Mouse (Mus musculus): ENCODE measurements at regions not wholly inside any gene's neighbourhood (a gene's known extent, or its start where the extent isn't known, plus 50 kb on each side); places are given as distances from the start of the nearest gene placed in this dataset.

DNA sequence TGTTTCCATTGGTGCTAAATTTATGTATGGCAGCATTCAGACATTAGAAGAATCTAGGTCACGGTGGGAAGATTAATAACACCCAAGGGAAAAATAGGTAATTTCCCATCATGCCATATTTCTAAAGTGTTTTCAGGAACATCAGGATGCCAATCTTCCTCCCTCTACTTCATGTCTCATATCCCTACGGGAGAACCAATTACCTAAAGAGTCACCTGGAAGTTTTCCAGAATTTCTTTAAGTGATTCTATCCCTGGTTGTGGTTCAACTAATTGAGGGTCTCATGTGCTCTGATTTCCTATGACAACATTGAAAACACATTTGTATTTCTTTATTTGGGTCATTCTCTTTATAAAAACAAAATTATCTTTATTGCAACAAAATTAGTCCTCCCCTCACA lies 912.3 kb upstream of the Cited2 start:
- WGBS = 53% methylated on average over 2 of the region's 2 CpGs
- H3K27ac ChIP-seq (replicated peaks) = no peak overlapping the region
- H3K9me3 ChIP-seq = no peaks in the 10 kb centered on the region
- ATAC-seq (ENCODE audit: low read depth) = no peak
- no peaks in the 10 kb centered on the region for H3K4me1 ChIP-seq (replicated peaks)
- no peaks in the 10 kb centered on the region for H3K27me3 ChIP-seq
- H3K4me2 ChIP-seq = no peak overlapping the region
- H3K36me3 ChIP-seq = no peaks in the 10 kb centered on the region
- H3K9ac ChIP-seq = no peak overlapping the region
- H3K4me3 ChIP-seq = no peak overlapping the region

DNA sequence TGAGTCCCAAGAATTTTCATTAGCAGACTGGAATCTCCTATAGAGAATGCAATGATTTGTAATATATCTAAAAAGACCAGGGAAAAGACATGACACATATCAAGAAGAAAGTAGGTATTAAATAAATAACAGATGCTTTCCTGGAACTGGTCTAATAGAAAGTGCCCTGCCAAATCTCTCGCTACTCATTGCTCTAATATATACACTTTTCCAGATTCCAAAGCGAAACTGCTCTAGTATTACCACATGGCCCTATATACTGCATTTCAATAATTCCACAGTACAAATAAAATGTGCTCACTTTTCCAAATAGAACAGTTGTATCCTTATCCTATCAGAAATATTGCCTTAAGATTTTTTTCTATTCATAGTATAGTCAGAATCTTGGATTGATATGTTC lies 909.0 kb upstream of the Cited2 start:
- Histone ChIP-seq H3K27ac (replicated peaks) (no peak overlapping the region), H3K9ac (no peak overlapping the region), H3K36me3 (no peaks in the 10 kb centered on the region), H3K4me2 (no peak overlapping the region), H3K27me3 (no peaks in the 10 kb centered on the region), H3K9me3 (no peaks in the 10 kb centered on the region), H3K4me1 (replicated peaks) (no peaks in the 10 kb centered on the region), H3K4me3 (no peak overlapping the region)
- no peak for ATAC-seq (ENCODE audit: low read depth)
- 91% methylated on average over 2 of the region's 2 CpGs for WGBS

DNA sequence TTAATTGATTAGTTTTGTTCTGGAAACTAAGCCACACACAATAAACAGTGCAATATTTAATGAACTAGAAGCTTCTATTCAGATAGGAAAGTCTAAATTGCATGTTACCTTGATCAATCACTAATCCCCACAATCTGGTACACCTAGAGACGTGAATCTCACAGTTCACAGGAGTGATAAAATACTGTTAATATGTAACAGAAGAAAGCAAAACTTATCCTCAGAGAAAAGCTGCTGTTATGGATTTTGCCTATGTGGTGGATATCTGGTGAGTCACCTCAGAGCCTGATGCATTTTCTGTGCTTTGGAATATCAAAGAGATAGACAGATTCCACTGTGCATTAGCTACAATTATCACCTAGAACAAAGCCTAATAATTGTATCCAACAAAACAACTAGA lies 861.5 kb upstream of the Cited2 start:
- Histone ChIP-seq H3K27ac (replicated peaks) (no peak overlapping the region), H3K4me2 (no peak overlapping the region), H3K4me1 (replicated peaks) (no peaks in the 10 kb centered on the region), H3K9ac (no peak overlapping the region), H3K4me3 (no peak overlapping the region), H3K9me3 (no peaks in the 10 kb centered on the region), H3K27me3 (no peaks in the 10 kb centered on the region), H3K36me3 (no peaks in the 10 kb centered on the region)
- 86% methylated on average over 1 of the region's 1 CpGs for WGBS
- ATAC-seq (ENCODE audit: low read depth) = no peak

- no peak for ATAC-seq (ENCODE audit: low read depth)
- Histone ChIP-seq H3K27me3 (no peaks in the 10 kb centered on the region), H3K27ac (replicated peaks) (no peak overlapping the region), H3K4me2 (no peak overlapping the region), H3K4me1 (replicated peaks) (no peaks in the 10 kb centered on the region), H3K4me3 (no peak overlapping the region), H3K9me3 (no peaks in the 10 kb centered on the region), H3K9ac (no peak overlapping the region), H3K36me3 (no peaks in the 10 kb centered on the region)
- WGBS = 79% methylated on average over 2 of the region's 2 CpGs
Observed at GRCm38 (mm10) chr10:16866914-16867313, 856.1 kb upstream of the Cited2 start.

- Histone ChIP-seq H3K4me3 (no peak overlapping the region), H3K9me3 (no peaks in the 10 kb centered on the region), H3K27me3 (no peaks in the 10 kb centered on the region), H3K4me1 (replicated peaks) (no peaks in the 10 kb centered on the region), H3K4me2 (no peak overlapping the region), H3K27ac (replicated peaks) (no peak overlapping the region), H3K36me3 (no peaks in the 10 kb centered on the region), H3K9ac (no peak overlapping the region)
- 81% methylated on average over 3 of the region's 3 CpGs for WGBS
- ATAC-seq (ENCODE audit: low read depth) = no peak
Observed at GRCm38 (mm10) chr10:16874131-16874530, 848.9 kb upstream of the Cited2 start.

GRCm38 (mm10) chr10:16878197-16878596 lies 844.8 kb upstream of the Cited2 start:
- H3K27me3 ChIP-seq = no peaks in the 10 kb centered on the region
- ATAC-seq (ENCODE audit: low read depth) = no peak
- no peaks in the 10 kb centered on the region for H3K4me1 ChIP-seq (replicated peaks)
- no peaks in the 10 kb centered on the region for H3K9me3 ChIP-seq
- H3K9ac ChIP-seq = no peak overlapping the region
- H3K27ac ChIP-seq (replicated peaks) = no peak overlapping the region
- H3K4me2 ChIP-seq = no peak overlapping the region
- no peaks in the 10 kb centered on the region for H3K36me3 ChIP-seq
- H3K4me3 ChIP-seq = no peak overlapping the region

DNA sequence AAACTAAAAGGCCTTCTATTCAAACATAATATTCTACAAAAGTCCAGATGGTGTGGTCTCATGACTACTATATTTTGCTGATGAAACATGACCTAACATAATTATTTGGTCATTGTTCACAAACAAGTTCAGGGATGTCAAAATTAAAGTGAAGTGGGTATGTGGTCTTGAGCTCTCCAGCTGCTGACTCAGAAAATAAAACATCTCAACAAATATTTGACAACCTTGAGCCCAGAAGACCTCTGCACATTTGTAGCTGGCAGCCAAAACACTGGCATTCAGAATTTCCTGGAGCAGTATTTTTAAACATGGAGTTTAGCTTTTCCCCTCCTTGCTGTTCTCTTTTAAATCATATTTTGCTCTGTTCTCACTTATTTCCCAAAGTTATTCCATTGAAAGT lies 829.7 kb upstream of the Cited2 start:
- H3K4me2 ChIP-seq = no peak overlapping the region
- H3K9ac ChIP-seq = no peak overlapping the region
- no peak overlapping the region for H3K27ac ChIP-seq (replicated peaks)
- H3K4me3 ChIP-seq = no peak overlapping the region
- no peak for ATAC-seq (ENCODE audit: low read depth)
- no peaks in the 10 kb centered on the region for H3K27me3 ChIP-seq
- H3K9me3 ChIP-seq = no peaks in the 10 kb centered on the region
- no peaks in the 10 kb centered on the region for H3K4me1 ChIP-seq (replicated peaks)
- H3K36me3 ChIP-seq = no peaks in the 10 kb centered on the region

GRCm38 (mm10) chr10:16895332-16895731 lies 827.7 kb upstream of the Cited2 start:
- H3K27me3 ChIP-seq = no peaks in the 10 kb centered on the region
- no peak overlapping the region for H3K9ac ChIP-seq
- H3K4me3 ChIP-seq = no peak overlapping the region
- no peaks in the 10 kb centered on the region for H3K36me3 ChIP-seq
- H3K9me3 ChIP-seq = no peaks in the 10 kb centered on the region
- ATAC-seq (ENCODE audit: low read depth) = no peak
- no peaks in the 10 kb centered on the region for H3K4me1 ChIP-seq (replicated peaks)
- H3K27ac ChIP-seq (replicated peaks) = no peak overlapping the region
- H3K4me2 ChIP-seq = no peak overlapping the region

GRCm38 (mm10) chr10:16922888-16923287 lies 800.1 kb upstream of the Cited2 start:
- 77% methylated on average over 2 of the region's 2 CpGs for WGBS
- H3K9me3 ChIP-seq = no peaks in the 10 kb centered on the region
- no peak overlapping the region for H3K9ac ChIP-seq

GRCm38 (mm10) chr10:16923851-16924250 lies 799.2 kb upstream of the Cited2 start:
- ATAC-seq (ENCODE audit: low read depth) = no peak
- Histone ChIP-seq H3K9ac (no peak overlapping the region), H3K27me3 (no peaks in the 10 kb centered on the region), H3K27ac (replicated peaks) (no peak overlapping the region), H3K4me3 (no peak overlapping the region), H3K4me2 (no peak overlapping the region), H3K4me1 (replicated peaks) (no peaks in the 10 kb centered on the region), H3K9me3 (no peaks in the 10 kb centered on the region), H3K36me3 (no peaks in the 10 kb centered on the region)
- WGBS = 82% methylated on average over 6 of the region's 6 CpGs

More at GRCm38 (mm10) chr10:16922888-16923287, 800.1 kb upstream of the Cited2 start:
- H3K36me3 ChIP-seq = no peaks in the 10 kb centered on the region
- H3K4me1 ChIP-seq (replicated peaks) = no peaks in the 10 kb centered on the region
- H3K27ac ChIP-seq (replicated peaks) = no peak overlapping the region
- no peaks in the 10 kb centered on the region for H3K27me3 ChIP-seq
- no peak for ATAC-seq (ENCODE audit: low read depth)
- H3K4me2 ChIP-seq = no peak overlapping the region
- no peak overlapping the region for H3K4me3 ChIP-seq

- Histone ChIP-seq H3K9ac (no peak overlapping the region), H3K9me3 (no peaks in the 10 kb centered on the region), H3K4me3 (no peak overlapping the region), H3K36me3 (no peaks in the 10 kb centered on the region), H3K27me3 (no peaks in the 10 kb centered on the region), H3K27ac (replicated peaks) (no peak overlapping the region), H3K4me1 (replicated peaks) (no peaks in the 10 kb centered on the region), H3K4me2 (no peak overlapping the region)
- WGBS = 92% methylated on average over 4 of the region's 4 CpGs
- no peak for ATAC-seq (ENCODE audit: low read depth)
Observed at GRCm38 (mm10) chr10:16937705-16938104, 785.3 kb upstream of the Cited2 start.

GRCm38 (mm10) chr10:16951636-16952035 lies 771.4 kb upstream of the Cited2 start:
- no peak overlapping the region for H3K9ac ChIP-seq
- H3K9me3 ChIP-seq = no peaks in the 10 kb centered on the region
- H3K4me1 ChIP-seq (replicated peaks) = no peaks in the 10 kb centered on the region
- no peak overlapping the region for H3K4me3 ChIP-seq
- H3K36me3 ChIP-seq = no peaks in the 10 kb centered on the region
- H3K27ac ChIP-seq (replicated peaks) = no peak overlapping the region
- no peaks in the 10 kb centered on the region for H3K27me3 ChIP-seq
- H3K4me2 ChIP-seq = no peak overlapping the region
- ATAC-seq (ENCODE audit: low read depth) = no peak
- WGBS = 74% methylated on average over 1 of the region's 1 CpGs

DNA sequence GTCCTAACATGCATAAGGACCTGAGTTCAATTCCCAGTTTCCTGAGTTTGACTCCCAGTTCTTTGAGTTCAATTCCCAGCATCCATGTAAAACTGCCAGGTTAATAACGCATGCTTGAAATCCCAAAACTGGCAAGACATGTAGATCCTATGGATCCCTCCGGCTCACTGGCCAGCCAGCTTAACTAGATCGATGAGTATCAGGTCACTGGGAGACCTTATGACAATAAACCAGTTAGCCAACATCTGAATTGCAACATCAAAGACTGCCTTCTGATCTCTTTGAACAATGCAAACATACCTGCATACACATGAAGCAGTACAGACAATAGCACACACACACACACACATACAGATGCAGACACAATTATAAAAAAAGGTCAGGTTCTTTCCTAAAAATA lies 762.0 kb upstream of the Cited2 start:
- Histone ChIP-seq H3K27me3 (no peaks in the 10 kb centered on the region), H3K4me1 (replicated peaks) (no peaks in the 10 kb centered on the region), H3K27ac (replicated peaks) (no peak overlapping the region), H3K9ac (no peak overlapping the region), H3K36me3 (no peaks in the 10 kb centered on the region), H3K4me2 (no peak overlapping the region), H3K9me3 (no peaks in the 10 kb centered on the region), H3K4me3 (no peak overlapping the region)
- 94% methylated on average over 3 of the region's 3 CpGs for WGBS
- ATAC-seq (ENCODE audit: low read depth) = no peak

- H3K36me3 ChIP-seq = no peaks in the 10 kb centered on the region
- no peak for ATAC-seq (ENCODE audit: low read depth)
Observed at GRCm38 (mm10) chr10:16962463-16962862, 760.6 kb upstream of the Cited2 start.

More at GRCm38 (mm10) chr10:16962463-16962862, 760.6 kb upstream of the Cited2 start:
- Histone ChIP-seq H3K4me3 (no peak overlapping the region), H3K4me2 (no peak overlapping the region), H3K9me3 (no peaks in the 10 kb centered on the region), H3K27ac (replicated peaks) (no peak overlapping the region), H3K9ac (no peak overlapping the region), H3K27me3 (no peaks in the 10 kb centered on the region), H3K4me1 (replicated peaks) (no peaks in the 10 kb centered on the region)
- 69% methylated on average over 2 of the region's 2 CpGs for WGBS

All from neural tube, embryonic 13.5 days (tissue).